Mouse (Mus musculus): ENCODE measurements around the gene C87436. TPM values are rescaled to one million over a fixed set of nuclear protein-coding genes. Genes with fewer than 3 reads are reported as not detected.

C87436 gene
- total and polyA plus RNA-seq, 3 experiments = 5.2 to 8.7 (median 8.1) TPM

DNA sequence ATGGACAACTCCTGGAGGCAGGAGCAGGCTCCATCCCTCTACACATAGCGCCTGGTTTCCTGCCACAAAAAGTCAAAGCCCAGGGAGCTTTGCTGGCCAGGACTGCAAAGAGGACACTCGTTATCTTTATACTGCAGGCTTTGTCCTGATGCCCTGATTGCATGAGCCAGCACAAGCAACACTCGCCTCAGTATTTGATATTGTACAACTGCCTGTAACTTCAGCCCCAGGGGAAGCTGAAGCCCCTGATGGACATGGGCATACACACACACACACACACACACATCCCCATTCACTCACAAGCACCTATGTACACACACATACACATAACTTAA, 71.7 kb downstream of the C87436 start:
- in situ Hi-C loops (cut with MboI; ENCODE audit: low pct_ligation_motif_present, low pct_unique_long_range_greater_than_20kb, low sequenced_read_pairs) = loop anchor here (5.0 kb wide), 1 partner anchor 33 kb away; no protein-coding TSS in a partner anchor
- DNase-seq (ENCODE audit: extremely low read depth) = no peak
- TF ChIP-seq USF2 (conservative IDR thresholded peaks at IDR 0.05; ENCODE audit: low read depth, low read length) (no peak), CHD2 (IDR thresholded peaks at IDR 0.05; ENCODE audit: low read length) (no peak), ZMIZ1 (IDR thresholded peaks at IDR 0.05; ENCODE audit: low read depth, low read length) (no peak), CHD1 (IDR thresholded peaks at IDR 0.05; ENCODE audit: low read depth, low read length) (no peak), SMC3 (IDR thresholded peaks at IDR 0.05; ENCODE audit: low read depth, low read length) (no peak), JUND (conservative IDR thresholded peaks at IDR 0.05; ENCODE audit: low read depth, low read length) (no peak), MAFK (IDR thresholded peaks at IDR 0.05; ENCODE audit: insufficient replicate concordance, low read length) (no peak), HCFC1 (IDR thresholded peaks at IDR 0.05; ENCODE audit: low read depth, low read length) (no peak)
- Histone ChIP-seq H3K9me3 (replicated peaks; ENCODE audit: low read length) (no peaks in the 10 kb centered on the region), H3K4me2 (ENCODE audit: insufficient read depth, low read depth, poor library complexity, severe bottlenecking) (no peak overlapping the region), H3K79me2 (replicated peaks; ENCODE audit: control insufficient read depth, extremely low read depth, insufficient read depth, poor library complexity, severe bottlenecking) (no peaks in the 10 kb centered on the region), H3K4me3 (replicated peaks in 1 of 3; ENCODE audit: low read depth in 2 of 3, low read length in 2 of 3, poor library complexity in 1 of 3) (no peak overlapping the region), H3K27ac (ENCODE audit: insufficient read depth, low read depth) (no peak overlapping the region), H3K36me3 (replicated peaks in 1 of 2; ENCODE audit: control insufficient read depth in 1 of 2, insufficient read depth in 1 of 2, low read length in 1 of 2) (no peaks in the 10 kb centered on the region), H3K9ac (ENCODE audit: insufficient read depth, low read depth) (no peak overlapping the region), H3K4me1 (ENCODE audit: control insufficient read depth in 1 of 2, insufficient read depth in 2 of 2) (peaks cover 0 to 6% of the 10 kb centered on the region in 2 experiments; a peak in 2 of 4 replicates), H3K27me3 (replicated peaks) (no peaks in the 10 kb centered on the region)
- dilution Hi-C loops (cut with MboI; ENCODE audit: extremely low pct_ligation_motif_present, extremely low pct_unique_long_range_greater_than_20kb, low sequenced_read_pairs) = no loop called here

DNA sequence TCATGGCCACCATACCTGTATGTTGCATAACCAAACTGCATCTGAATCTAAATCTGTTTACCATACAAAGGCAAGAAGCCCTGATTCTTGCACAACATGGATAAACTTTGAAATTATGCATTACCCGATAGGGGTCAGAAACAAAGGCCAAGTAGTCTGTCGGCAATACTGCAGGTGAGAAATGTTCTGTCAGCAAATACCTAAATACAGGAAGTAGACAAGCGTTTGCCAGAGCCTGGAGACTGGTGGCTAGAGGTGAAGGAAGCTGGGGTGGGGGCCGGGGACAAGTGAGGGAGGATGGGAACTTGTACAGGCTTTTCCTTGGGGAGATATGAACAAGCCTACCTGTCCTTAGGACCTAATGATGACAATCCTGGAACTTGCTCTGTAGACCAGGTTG, 72.8 kb downstream of the C87436 start:
- in situ Hi-C loops (cut with MboI; ENCODE audit: low pct_ligation_motif_present, low pct_unique_long_range_greater_than_20kb, low sequenced_read_pairs) = loop anchor here (5.0 kb wide), 1 partner anchor 34 kb away; no protein-coding TSS in a partner anchor
- dilution Hi-C loops (cut with MboI; ENCODE audit: extremely low pct_ligation_motif_present, extremely low pct_unique_long_range_greater_than_20kb, low sequenced_read_pairs) = no loop called here
- no peak overlapping the region for H3K27ac ChIP-seq (ENCODE audit: insufficient read depth, low read depth)
- H3K79me2 ChIP-seq (replicated peaks; ENCODE audit: control insufficient read depth, extremely low read depth, insufficient read depth, poor library complexity, severe bottlenecking) = no peaks in the 10 kb centered on the region
- no peak for TF ChIP-seq SMC3 (IDR thresholded peaks at IDR 0.05; ENCODE audit: low read depth, low read length)
- no peak for TF ChIP-seq CTCF (conservative IDR thresholded peaks at IDR 0.05 in 1 of 2, IDR thresholded peaks at IDR 0.05 in 1 of 2; ENCODE audit: low read depth in 2 of 2, low read length in 2 of 2)
- no peak for TF ChIP-seq MAZ (IDR thresholded peaks at IDR 0.05; ENCODE audit: low read depth, low read length)
- no peak for TF ChIP-seq POLR2AphosphoS2 (IDR thresholded peaks at IDR 0.05; ENCODE audit: low read depth, low read length)
- no peak for TF ChIP-seq USF2 (conservative IDR thresholded peaks at IDR 0.05; ENCODE audit: low read depth, low read length)
- no peak for TF ChIP-seq TBP (conservative IDR thresholded peaks at IDR 0.05; ENCODE audit: low read depth, low read length)
- TF ChIP-seq ZMIZ1 (IDR thresholded peaks at IDR 0.05; ENCODE audit: low read depth, low read length) = no peak
- H3K9me3 ChIP-seq (replicated peaks; ENCODE audit: low read length) = no peaks in the 10 kb centered on the region
- H3K4me3 ChIP-seq (replicated peaks in 1 of 3; ENCODE audit: low read depth in 2 of 3, low read length in 2 of 3, poor library complexity in 1 of 3) = no peak overlapping the region
- H3K36me3 ChIP-seq (replicated peaks in 1 of 2; ENCODE audit: control insufficient read depth in 1 of 2, insufficient read depth in 1 of 2, low read length in 1 of 2) = no peaks in the 10 kb centered on the region
- H3K4me1 ChIP-seq (ENCODE audit: control insufficient read depth in 1 of 2, insufficient read depth in 2 of 2) = peaks cover 0 to 6% of the 10 kb centered on the region in 2 experiments; a peak in 2 of 4 replicates
- no peak overlapping the region for H3K4me2 ChIP-seq (ENCODE audit: insufficient read depth, low read depth, poor library complexity, severe bottlenecking)
- no peak for DNase-seq (ENCODE audit: extremely low read depth)
- H3K27me3 ChIP-seq (replicated peaks) = no peaks in the 10 kb centered on the region
- no peak overlapping the region for H3K9ac ChIP-seq (ENCODE audit: insufficient read depth, low read depth)

DNA sequence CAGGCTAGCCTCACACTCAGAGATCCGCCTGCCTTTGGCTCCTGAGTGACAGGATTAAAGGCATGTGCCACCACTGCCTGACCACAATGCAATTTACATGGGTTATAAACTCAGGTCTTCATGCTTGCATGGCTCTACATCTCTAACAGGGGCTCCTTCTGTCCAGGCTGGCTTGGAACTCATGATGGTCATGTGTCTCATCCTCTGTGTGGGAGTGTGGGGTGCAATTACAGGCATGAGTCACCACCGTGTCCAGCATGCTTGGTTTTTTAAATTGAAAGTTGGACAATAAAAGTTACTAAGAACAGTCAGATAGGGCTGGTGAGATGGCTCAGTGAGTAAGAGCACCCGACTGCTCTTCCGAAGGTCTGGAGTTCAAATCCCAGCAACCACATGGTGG, 75.1 kb downstream of the C87436 start:
- H3K9ac ChIP-seq (ENCODE audit: insufficient read depth, low read depth) = no peak overlapping the region
- no peak overlapping the region for H3K4me3 ChIP-seq (replicated peaks in 1 of 3; ENCODE audit: low read depth in 2 of 3, low read length in 2 of 3, poor library complexity in 1 of 3)
- in situ Hi-C loops (cut with MboI; ENCODE audit: low pct_ligation_motif_present, low pct_unique_long_range_greater_than_20kb, low sequenced_read_pairs) (loop anchor here (5.0 kb wide), 1 partner anchor 36 kb away; no protein-coding TSS in a partner anchor), dilution Hi-C loops (cut with MboI; ENCODE audit: extremely low pct_ligation_motif_present, extremely low pct_unique_long_range_greater_than_20kb, low sequenced_read_pairs) (no loop called here)
- H3K79me2 ChIP-seq (replicated peaks; ENCODE audit: control insufficient read depth, extremely low read depth, insufficient read depth, poor library complexity, severe bottlenecking) = no peaks in the 10 kb centered on the region
- H3K27ac ChIP-seq (ENCODE audit: insufficient read depth, low read depth) = no peak overlapping the region
- DNase-seq (ENCODE audit: extremely low read depth) = no peak
- no peaks in the 10 kb centered on the region for H3K27me3 ChIP-seq (replicated peaks)
- no peak for TF ChIP-seq IRF4 (IDR thresholded peaks at IDR 0.05; ENCODE audit: low read depth, low read length)
- TF ChIP-seq ZC3H11A (IDR thresholded peaks at IDR 0.05; ENCODE audit: low read depth, low read length) = no peak
- TF ChIP-seq RAD21 (IDR thresholded peaks at IDR 0.05; ENCODE audit: low read depth, low read length) = no peak
- no peak for TF ChIP-seq JUND (conservative IDR thresholded peaks at IDR 0.05; ENCODE audit: low read depth, low read length)
- H3K9me3 ChIP-seq (replicated peaks; ENCODE audit: low read length) = no peaks in the 10 kb centered on the region
- H3K36me3 ChIP-seq (replicated peaks in 1 of 2; ENCODE audit: control insufficient read depth in 1 of 2, insufficient read depth in 1 of 2, low read length in 1 of 2) = no peaks in the 10 kb centered on the region
- H3K4me2 ChIP-seq (ENCODE audit: insufficient read depth, low read depth, poor library complexity, severe bottlenecking) = no peak overlapping the region
- H3K4me1 ChIP-seq (ENCODE audit: control insufficient read depth in 1 of 2, insufficient read depth in 2 of 2) = peaks cover 0 to 7% of the 10 kb centered on the region in 2 experiments; a peak in 2 of 4 replicates
